Mouse (Mus musculus): ENCODE data around the gene Akap6.

The Akap6 gene

DNA sequence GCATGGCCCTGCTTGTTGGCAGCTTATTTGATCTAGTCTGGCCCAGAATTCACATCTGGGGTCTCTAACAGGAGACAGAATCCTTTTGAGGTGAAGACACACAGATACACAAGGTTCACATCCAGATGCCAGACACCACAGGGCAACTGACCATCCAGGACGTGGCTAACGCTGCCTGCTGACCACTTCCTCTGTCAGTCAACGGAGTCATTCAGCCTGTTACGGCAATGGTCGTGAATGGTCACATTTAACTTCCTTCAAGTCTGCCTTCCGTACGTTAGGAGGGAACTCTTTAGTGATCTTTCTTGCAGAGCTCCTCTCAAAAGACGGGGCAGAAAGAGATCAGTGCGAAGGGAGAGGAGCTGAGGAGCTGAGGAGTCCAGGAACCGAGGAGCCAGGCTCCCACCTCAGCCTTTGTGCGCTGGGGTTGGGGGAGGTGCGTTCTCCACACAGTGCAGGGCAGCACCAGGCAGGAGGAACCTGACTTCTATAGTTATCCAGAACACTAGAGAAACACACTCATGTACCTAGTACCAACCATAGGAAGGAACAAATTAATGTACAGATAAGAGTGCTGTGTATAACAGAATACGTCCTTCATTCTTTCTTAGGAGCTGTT is 209.4 kb downstream of the Akap6 start:
- DNase-seq (ENCODE audit: low read depth), result no peak

DNA sequence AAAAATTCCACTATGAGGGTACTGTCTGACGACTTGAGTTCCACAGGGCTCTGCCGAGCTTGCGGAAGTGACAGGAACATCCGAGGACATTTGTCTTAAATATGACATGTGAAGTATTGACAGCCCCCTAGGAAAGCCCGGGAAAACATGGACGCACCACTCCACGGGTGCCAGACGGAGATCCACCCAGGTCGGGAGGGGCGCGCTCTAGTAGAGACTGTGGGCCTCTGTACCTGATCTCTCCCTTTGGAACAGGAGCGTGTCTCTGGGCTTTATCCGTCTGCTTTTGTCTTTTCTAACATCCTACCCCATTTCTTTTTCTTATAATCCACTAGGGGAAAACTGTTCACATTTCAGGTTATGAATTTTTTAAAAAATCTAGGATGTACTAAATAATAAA is 211.2 kb downstream of the Akap6 start:
- no peak for DNase-seq (ENCODE audit: low read depth)

GRCm38 (mm10) chr12:52910819-52911218 is 211.6 kb downstream of the Akap6 start:
- DNase-seq (ENCODE audit: low read depth), result peak; percentile 15

GRCm38 (mm10) chr12:52918939-52919338 is 219.8 kb downstream of the Akap6 start:
- DNase-seq (ENCODE audit: low read depth), result no peak

- DNase-seq (ENCODE audit: low read depth), result no peak
These were observed 223.3 kb downstream of the Akap6 start for GRCm38 (mm10) chr12:52922510-52922909.

- no peak for DNase-seq (ENCODE audit: low read depth)
These were observed 226.3 kb downstream of the Akap6 start for GRCm38 (mm10) chr12:52925448-52925847.

DNA sequence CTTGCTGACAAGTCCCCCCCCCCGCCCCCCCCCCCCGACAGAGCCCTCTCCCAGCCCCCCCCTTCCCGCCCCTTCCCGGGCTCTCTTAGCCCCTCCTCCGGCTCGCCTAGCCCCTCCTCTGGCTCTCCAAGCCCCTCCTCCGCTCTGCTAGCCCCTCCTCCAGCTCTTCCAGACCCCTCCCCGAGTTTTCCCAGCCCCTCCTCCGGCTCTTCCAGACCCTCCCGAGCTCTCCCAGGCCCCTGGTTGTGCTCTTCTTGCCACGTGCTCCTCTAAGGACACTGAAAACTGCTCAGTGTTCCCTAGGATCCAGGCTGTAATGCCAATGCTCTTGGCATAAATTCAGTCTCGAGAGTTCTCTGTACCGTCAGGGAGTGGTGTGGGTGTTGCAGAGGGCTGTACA is 234.6 kb downstream of the Akap6 start:
- no peak for DNase-seq (ENCODE audit: low read depth)

- no peak for DNase-seq (ENCODE audit: low read depth)
These were observed 235.8 kb downstream of the Akap6 start for GRCm38 (mm10) chr12:52934989-52935388.

GRCm38 (mm10) chr12:52938786-52939185 is 239.6 kb downstream of the Akap6 start:
- DNase-seq (ENCODE audit: low read depth), result no peak

DNA sequence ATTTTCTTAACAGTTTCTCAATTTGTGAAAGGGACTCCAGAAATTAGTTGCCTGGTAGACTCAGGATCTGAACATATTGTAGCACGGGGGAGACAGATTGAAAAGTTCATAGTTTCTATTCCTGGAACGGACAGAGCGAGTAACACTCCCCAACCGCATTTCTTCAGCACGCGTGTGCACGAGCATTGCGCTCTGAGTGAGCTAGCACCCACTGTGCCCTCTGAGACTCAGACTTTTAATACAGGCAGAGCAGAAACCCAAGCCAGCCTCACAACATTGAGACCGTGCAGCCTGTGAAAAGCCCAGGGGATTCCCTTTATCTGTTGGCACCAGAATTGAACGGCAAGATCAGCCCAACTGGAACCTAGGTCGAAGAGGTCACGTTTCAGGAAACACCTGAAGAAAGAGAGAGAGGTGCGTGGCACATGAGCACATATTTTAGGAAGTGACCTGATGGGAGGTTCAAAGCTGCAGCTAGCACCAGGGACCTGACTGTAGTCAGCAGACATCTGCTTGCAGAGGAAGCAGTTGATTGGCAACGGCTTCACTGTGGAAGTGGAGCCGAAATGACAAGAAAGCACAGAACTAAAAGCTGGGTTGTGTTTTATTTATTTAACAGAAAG is 240.3 kb downstream of the Akap6 start:
- no peak for DNase-seq (ENCODE audit: low read depth)

GRCm38 (mm10) chr12:52941941-52942340 is 242.8 kb downstream of the Akap6 start:
- DNase-seq (ENCODE audit: low read depth), result no peak

GRCm38 (mm10) chr12:52944274-52944673 is 245.1 kb downstream of the Akap6 start:
- DNase-seq (ENCODE audit: low read depth), result no peak

- no peak for DNase-seq (ENCODE audit: low read depth)
These were observed 245.8 kb downstream of the Akap6 start for GRCm38 (mm10) chr12:52944949-52945348.

- DNase-seq (ENCODE audit: low read depth), result no peak
These were observed 251.5 kb downstream of the Akap6 start for GRCm38 (mm10) chr12:52950660-52951059.

- no peak for DNase-seq (ENCODE audit: low read depth)
These were observed 258.4 kb downstream of the Akap6 start for GRCm38 (mm10) chr12:52957587-52957986.

- DNase-seq (ENCODE audit: low read depth), result no peak
These were observed 258.8 kb downstream of the Akap6 start for GRCm38 (mm10) chr12:52957994-52958393.

GRCm38 (mm10) chr12:52991745-52992144 is 292.6 kb downstream of the Akap6 start:
- no peak for DNase-seq (ENCODE audit: low read depth)

DNA sequence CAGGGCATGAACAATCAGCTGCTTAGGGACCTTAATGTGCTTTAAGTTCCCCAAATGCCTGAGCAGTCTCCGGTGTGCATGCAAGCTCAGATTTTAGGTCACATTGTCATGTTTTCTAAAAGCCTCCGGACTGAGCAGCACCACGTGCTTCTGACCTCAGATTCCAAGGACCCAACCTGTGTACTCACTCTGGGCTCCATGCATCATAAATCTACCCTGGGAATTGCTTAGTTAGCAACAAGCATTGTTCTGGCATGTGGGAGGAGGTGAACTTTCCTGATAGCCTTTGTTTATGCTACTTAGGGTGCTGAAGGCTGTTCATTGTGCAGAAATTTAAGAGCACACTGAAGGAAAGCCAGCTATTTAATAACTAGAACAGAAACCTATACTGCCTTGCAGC is 313.2 kb downstream of the Akap6 start:
- DNase-seq (ENCODE audit: low read depth), result no peak

GRCm38 (mm10) chr12:53014539-53014938 is 315.4 kb downstream of the Akap6 start:
- no peak for DNase-seq (ENCODE audit: low read depth)

DNA sequence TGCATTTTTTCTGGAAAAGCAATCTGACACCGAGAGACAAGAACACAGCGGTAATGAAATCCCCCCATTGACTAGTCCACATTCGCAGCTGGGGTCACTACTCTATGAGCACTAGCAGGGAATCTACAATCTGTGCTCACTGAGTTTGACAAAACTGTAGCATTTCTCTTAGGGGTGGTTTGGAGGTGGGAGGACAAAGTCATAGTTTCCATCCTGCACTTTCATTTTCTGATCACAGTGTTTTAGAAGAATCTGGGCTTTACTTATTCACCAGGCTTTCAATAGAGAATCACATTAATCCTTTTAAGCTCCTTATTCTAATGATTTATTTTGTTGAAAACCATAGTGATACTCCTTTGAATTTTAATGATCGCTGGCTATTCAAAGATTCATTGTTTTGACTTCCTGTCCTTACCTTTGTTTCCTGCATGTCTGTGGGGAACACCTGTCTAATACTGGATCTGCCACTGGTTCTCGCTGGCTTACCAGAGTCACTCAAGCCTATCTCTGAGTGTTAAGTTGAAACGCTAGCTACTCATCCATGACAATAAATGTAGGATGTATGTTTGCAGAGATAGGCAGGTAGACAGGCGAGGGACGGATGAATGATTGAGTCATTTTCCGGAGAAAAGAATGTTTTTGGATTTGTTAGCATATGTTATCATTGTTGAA is 325.5 kb downstream of the Akap6 start:
- no peak for DNase-seq (ENCODE audit: low read depth)

- no peak for DNase-seq (ENCODE audit: low read depth)
These were observed 328.1 kb downstream of the Akap6 start for GRCm38 (mm10) chr12:53027308-53027707.

GRCm38 (mm10) chr12:53028926-53029325 is 329.7 kb downstream of the Akap6 start:
- no peak for DNase-seq (ENCODE audit: low read depth)

GRCm38 (mm10) chr12:53029910-53030309 is 330.7 kb downstream of the Akap6 start:
- DNase-seq (ENCODE audit: low read depth), result no peak

- no peak for DNase-seq (ENCODE audit: low read depth)
These were observed 333.6 kb downstream of the Akap6 start for GRCm38 (mm10) chr12:53032762-53033161.
